Mouse (Mus musculus): ENCODE measurements around the gene Scnn1b.

The Scnn1b gene

DNA sequence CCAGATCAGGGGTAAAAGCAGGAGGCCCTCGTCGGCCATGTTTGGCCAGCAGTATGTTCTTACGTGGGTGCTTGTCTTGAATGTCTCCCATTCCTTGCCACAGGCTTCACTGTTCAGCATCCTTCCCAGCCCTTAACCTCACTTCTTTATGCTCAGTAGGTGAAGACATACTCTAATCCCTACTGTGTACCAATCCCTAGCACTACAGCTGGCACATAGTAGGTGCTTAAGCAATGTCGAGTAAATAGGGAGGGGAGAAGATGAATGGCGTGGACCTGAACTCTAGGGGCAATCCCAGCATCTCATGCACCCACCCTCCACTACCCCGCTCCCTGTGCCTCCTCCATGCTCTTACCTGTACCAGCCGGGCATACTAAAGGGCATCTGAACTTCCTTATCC is 59.5 kb downstream of the Scnn1b start:
- no peak for DNase-seq

DNA sequence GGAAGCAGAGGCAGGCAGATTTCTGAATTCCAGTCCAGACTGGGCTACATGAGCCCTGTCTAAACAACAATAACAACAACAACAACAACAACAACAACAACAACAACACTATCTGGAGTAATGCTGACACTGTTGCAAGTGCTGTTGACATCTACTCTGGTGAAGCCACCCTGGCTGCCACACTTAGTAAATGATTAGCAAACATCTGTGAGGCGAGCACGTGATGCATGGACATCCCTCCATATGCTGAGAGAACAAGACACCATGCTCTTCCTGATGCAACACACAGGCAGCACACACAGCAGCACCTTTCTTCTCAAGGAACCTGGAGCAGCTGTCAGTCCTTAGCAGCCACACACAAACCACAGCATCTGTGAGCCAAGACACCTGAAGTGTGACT is 63.0 kb downstream of the Scnn1b start:
- DNase-seq = no peak

DNA sequence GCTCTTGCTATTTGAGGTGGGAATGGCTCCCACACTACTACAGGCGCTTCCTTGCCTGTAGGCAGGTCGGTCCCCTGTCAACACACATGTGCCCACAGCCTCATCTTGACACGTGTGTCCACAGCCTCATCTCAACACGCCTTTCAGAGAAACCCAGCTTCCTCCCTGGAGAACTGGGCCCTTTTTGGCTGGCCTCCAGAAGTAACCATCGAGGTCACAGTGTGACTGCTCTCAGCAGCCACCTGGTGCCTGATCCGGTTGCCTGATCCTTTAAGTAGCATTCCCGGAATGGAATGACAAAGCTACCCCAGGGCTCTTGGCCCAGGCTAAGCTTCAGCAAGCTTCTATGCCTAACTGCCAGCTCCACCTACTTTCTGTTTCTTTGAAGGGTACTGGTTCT is 66.4 kb downstream of the Scnn1b start:
- no peak for DNase-seq

DNA sequence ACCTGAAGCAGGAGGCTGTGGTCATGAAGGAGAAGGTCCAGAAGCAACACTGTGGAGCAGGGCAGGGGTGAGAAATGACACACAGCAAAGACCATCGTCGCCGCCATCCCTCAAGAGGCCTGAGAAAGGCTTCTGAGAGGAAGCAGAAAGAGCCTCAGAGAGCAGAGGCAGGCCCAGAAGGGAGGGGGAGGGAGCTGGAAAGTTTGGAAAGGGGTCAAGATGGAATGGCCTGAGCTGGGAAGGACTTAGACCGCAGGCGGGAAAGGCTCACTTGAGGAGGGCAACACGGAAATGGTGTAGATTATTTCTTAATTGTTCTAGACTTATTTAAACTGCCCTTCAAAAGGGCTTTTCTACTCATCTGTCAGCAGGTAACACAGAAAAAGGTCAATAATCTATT is 68.8 kb downstream of the Scnn1b start:
- no peak for DNase-seq

DNA sequence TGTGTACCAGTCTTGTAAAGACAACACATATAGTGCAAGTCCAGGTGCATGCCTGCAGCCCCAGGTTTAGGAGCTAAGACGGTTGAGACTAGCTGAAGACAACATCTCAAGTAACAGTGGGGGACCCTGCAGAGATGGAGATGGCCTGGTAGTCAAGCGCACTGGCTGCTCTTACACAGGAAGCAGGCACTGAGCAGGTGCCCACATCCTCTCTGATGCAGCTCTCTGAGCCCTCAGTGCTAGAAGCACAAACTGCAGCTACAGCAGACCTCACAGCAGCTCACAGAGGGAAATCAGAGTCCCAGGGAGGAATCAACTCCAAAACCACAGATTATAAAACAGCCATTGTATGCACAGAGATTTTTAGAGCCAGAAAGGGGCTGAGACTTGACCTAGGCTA is 69.5 kb downstream of the Scnn1b start:
- no peak for DNase-seq

DNA sequence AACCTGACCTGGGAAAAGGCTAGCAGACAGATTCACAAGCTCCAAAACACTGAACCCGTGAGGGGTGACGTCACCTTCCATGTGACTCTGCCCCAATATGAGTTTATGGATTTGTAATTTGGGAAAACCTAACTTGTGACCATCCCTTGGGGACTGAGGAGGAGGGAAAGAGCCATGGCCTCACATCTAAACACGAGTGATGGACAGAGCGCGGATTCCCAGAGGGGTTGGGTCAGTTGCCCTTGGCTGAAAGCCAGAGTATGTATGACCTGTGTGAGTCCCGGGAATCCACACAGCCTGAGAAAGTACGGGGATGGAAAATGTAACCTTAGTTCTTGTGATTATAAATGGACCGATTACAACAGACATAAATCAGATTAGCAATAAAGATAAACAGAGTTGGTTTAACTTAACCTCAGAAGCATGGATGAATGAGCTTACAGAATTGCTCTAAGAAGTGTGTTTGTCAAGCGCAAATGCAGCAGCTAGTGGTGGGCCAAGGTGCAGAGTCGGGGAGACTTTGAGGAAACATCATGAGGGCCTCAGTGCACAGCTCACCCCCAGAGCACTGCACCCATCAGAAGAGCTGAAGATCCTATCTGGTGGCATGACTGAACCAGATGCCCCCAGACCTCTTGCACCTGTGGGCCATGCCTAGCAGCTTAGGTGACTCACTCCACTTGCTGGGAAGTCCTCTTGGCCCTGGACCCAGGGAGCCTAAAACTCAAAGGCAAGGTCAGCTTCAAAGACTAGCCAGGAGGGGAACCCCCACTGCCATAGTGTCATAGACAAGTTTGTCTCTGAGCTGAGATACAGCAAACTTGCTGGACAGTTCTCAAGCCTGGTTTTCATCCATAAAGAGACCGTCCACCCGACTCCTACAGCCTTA is 71.3 kb downstream of the Scnn1b start:
- no peak for DNase-seq

DNA sequence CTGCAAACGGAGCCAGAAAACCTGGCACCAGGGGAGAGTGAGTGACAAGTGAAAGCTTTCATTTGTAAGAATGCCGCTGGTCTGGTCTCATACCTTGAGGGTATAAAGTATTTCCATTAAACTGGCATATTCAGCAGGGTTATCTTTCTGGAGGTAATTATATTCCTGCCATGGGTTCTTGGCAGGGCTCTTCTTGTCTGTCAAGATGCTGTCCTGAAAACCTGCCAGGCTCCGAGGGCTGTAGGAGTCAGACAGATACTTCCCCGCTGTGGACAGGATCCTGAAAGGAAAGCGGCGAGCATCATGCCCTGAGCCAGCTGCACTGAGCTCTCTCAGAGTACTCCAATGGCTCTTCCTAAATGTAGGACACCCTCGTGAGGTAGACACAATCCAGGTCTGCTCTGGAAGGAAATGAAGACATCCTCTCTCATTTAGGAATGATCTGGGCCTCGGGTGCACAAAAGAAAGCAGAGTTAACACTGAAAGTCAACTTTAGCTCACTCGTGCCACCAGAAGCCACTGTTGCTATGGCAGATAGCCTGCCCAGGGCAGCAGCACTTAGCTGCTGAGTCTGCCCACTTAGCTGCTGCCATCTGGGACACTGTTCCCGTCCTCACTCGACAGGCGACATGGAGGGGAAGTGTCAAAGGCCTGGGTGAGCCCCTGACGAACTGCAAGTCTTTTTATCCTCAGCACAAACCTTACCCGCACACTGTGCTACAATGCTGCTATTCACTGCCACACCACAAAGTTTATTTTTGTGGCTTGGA is 72.2 kb downstream of the Scnn1b start:
- peak; percentile 25 for DNase-seq

- DNase-seq = no peak
These were observed 73.5 kb downstream of the Scnn1b start for GRCm38 (mm10) chr7:121938124-121938891.

DNA sequence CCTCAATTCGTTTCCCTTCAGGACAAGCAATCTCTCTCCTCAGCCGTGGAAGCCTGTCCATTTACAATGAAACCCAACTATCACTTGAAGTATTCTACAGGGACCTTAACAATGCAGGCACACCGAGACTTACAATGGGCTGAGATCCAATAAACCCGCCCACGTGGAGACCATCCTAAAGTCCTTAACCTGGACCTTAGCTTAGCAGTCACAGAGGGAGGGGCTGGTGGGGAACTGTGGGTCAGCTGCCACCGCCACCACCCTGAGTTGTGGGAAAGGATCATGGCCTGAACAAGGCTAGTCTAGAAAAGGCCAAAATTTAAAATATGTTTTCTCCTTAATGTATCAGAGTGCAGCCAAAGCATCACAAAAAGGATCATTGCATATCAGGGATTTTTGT is 74.4 kb downstream of the Scnn1b start:
- no peak for DNase-seq

GRCm38 (mm10) chr7:121939729-121940128 is 74.9 kb downstream of the Scnn1b start:
- DNase-seq = peak; percentile 47

GRCm38 (mm10) chr7:121941016-121941415 is 76.2 kb downstream of the Scnn1b start:
- no peak for DNase-seq

GRCm38 (mm10) chr7:121941640-121942039 is 76.8 kb downstream of the Scnn1b start:
- no peak for DNase-seq

DNA sequence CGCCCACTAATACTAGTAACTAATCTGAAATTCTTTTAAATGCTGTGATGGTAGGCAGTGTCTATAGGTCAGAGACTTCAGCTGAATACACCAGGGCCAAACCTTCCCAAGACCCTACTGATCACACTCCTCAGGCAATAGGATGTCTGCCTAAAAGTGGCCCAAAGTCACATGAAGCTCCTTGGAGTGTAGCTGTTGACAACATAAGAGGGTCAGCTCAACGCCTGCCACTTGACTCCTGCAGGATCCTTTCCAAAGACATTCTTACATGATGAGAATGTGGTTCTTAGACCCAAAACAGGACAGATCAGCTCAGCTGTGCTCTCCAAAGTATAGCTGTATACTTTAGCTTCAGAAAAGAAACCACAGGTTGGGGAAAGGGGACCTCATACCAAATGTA is 77.5 kb downstream of the Scnn1b start:
- DNase-seq = no peak

DNA sequence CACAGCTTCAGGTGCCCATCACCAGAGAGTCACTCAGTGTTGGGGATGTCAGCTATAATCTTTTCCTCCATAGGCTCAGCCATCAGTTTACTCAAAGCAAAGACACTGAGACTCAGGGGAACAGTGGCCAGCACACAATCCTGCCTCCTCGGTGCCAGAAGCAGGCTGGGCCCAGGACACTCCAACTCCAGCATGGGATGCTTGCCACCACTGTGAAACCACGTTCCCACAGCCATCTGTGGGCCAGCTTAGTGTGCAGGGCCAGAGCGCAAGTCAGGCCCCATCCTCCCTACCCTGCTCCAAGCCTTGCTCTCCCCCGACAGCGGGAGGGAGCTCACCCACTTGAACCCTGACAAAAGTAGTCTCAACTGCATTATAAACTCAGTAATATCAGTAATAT is 81.4 kb downstream of the Scnn1b start:
- no peak for DNase-seq

DNA sequence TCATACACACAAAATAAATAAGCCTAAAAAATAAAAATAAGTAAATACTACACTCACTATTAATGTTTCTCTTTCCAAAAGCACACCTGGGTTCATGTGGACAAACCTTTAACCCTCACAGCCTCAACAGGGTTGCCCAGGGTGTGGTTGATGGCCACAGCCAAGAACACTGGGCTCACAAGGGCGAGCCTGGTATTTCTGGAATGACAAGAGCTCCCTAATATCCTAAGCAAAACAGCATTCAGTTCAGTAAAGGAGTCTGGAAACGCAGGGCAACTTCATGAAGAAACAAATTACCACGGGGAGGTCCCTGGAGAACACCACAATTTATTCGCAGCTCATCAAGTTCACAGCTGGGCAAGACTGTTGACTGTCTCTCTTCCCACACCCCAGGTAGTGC is 82.7 kb downstream of the Scnn1b start:
- no peak for DNase-seq

DNA sequence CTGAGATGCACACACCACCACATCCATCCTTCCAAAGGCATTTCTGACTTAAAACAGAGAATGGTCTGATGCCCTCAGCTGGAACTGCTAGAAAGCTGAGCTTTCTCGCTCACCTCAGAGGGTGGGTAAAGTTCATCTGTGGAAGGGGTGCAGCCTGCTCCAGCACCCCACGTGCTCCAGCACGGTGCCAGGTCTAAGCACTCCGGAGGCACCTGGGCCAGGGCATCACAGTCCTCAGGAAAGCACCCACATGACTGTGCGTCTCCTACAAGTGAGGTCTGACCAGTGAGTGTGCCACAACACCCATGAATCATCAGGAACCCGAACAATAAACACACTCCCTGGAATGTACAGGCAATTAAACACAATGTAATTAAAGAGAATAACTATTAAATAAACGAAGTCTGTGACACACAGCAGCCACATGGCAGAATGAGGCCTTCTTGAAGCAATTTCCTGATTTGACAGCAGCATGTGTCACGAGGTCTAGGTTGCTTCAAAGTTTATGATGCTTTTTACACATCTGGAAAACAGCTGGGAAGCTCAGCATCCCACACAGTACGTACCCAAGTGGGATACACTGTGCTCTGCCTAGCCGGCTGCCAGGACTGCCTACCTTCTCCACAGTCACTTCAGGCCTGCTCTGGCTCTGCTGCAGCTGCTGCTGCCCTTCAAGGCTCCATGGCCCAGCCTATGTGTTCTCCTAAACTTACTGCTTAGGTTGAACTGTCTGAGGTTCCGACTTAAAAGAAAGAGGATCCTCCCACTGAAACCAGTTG is 90.2 kb downstream of the Scnn1b start:
- no peak for DNase-seq

- no peak for DNase-seq
These were observed 91.0 kb downstream of the Scnn1b start for GRCm38 (mm10) chr7:121955802-121956201.

GRCm38 (mm10) chr7:121961913-121962570 is 97.2 kb downstream of the Scnn1b start:
- no peak for DNase-seq

DNA sequence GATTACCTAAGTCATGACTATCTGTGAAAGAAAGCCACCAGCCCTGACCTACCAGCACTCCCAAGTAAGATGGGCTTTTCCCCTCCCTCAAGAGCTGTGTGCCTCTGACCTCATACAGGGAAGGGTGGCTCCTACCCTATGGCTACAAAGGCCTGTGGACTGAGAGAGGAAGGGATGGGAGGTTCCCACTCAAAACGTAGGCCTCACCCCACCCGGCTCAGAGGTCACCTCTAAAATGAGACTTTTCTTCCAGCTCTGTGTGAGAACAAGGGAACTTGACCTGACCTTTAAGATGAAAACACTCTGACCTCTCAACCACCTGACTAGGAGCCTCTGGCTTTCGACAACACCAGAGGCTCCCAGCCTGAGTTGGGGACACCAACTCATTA is 97.7 kb downstream of the Scnn1b start:
- DNase-seq = no peak

DNA sequence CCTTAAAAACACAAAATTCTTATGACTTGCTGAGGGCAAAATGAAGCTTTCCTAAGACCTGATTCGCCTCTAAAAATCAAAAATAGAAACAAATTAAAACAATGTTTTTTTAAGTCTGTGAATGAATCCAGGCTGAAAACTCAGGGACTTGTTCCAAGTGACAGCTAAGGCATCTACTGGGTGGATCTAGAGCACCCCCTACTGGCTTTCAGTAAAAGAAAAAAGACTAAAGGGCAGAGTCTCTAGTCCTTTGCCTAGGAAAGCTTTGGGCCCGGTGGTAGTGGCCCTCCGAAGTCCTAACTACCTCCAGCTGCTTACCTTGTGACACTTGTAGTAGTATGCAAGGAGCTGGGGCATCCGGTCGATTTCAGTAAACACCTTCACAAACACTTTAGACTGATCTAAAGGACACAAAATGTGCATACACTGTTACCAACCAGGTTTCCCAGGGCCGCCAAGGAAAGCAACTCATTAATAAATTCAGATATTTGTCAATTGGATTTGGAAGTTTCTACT is 99.1 kb downstream of the Scnn1b start:
- DNase-seq = peak; percentile 19

- DNase-seq = no peak
These were observed 101.3 kb downstream of the Scnn1b start for GRCm38 (mm10) chr7:121966169-121966568.
